Mouse (Mus musculus): ENCODE measurements around the gene Pex10. TPM values are rescaled to one million over a fixed set of nuclear protein-coding genes. Genes with fewer than 3 reads are reported as not detected.

The Pex10 gene
- polyA plus RNA-seq, 2 experiments = 1.7 to 6.8 TPM

DNA sequence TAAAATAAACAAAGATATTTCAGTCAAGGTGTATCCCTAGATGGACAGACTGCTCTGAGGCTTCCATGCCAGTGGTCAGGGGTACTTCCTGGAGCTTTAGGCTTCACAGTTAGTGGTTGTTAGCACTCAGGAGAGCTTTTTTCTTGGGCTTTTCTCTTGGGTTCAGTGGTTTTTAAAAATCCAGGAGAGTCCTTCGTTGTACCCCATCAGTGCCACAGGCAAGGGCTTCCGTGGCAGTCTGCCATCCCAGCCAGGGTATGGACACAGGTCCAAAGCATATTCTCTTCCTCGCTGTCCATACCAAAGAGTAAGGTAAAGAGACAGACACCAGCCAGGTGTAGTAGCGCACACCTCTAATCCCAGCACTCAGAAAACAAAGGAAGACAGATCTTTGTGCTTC, 23.3 kb downstream of the Pex10 start:
- Histone ChIP-seq H3K27ac (no peak overlapping the region), H3K36me3 (replicated peaks; ENCODE audit: control insufficient read depth, insufficient read depth, low read depth) (no peaks in the 10 kb centered on the region), H3K27me3 (ENCODE audit: control insufficient read depth, insufficient read depth, low read length) (no peaks in the 10 kb centered on the region), H3K9me3 (ENCODE audit: control insufficient read depth, low read length) (no peaks in the 10 kb centered on the region), H3K4me3 (ENCODE audit: insufficient read depth in 1 of 2, low read depth in 2 of 2, low read length in 2 of 2) (no peak overlapping the region), H3K4me2 (ENCODE audit: low read depth) (no peak overlapping the region), H3K9ac (replicated peaks) (no peak overlapping the region), H3K4me1 (replicated peaks; ENCODE audit: control insufficient read depth in 2 of 2, insufficient read depth in 2 of 2, low read length in 1 of 2) (peaks cover 9 to 10% of the 10 kb centered on the region in 2 experiments)
- no peak for ATAC-seq (ENCODE audit: insufficient read depth)
- no peak for DNase-seq (ENCODE audit: low read depth in 3 of 3, low spot score in 3 of 3)
- 78% methylated on average over 4 of the region's 4 CpGs for WGBS (ENCODE audit: insufficient replicate concordance)
- TF ChIP-seq EP300 (IDR thresholded peaks at IDR 0.05; ENCODE audit: low read depth) (no peak), CTCF (IDR thresholded peaks at IDR 0.05; ENCODE audit: low read depth) (no peak)

DNA sequence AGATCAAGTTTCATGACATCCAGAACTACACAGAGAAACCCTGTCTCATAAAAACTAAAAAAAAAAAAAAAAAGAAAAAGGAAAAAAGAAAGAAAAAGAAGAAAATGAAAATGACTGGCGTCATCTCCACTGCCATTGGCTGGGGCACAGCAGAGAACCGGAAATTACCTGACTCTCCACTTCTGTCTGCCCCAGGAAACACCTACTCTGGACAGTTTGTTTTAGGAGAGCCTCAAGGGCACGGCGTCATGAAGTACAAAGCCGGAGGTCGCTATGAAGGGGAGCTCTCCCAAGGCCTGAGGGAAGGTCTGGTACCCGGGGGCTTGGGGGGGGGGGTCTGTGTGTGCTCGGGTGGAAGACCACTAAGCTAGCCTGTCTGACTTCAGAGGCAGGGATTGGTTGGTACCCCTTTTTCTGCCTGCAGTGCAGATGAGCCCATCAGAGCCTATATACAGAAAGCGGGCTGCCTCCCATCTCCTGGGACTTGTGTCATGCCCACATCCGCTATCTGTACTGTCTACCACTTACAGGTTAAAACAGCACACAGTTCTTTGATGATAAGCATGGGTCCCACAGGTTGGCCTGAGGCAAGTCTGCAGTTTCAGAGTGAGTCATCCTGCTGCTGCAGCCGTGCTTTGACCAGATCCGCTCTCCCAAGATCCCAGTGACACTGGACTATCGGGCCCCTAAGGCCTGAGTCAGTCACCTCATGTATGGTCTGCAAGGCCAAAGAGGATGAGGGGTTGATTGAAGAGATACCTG, 24.1 kb downstream of the Pex10 start:
- no peak for ATAC-seq (ENCODE audit: insufficient read depth)
- TF ChIP-seq EP300 (IDR thresholded peaks at IDR 0.05; ENCODE audit: low read depth) (no peak), CTCF (IDR thresholded peaks at IDR 0.05; ENCODE audit: low read depth) (no peak)
- 81% methylated on average over 13 of the region's 13 CpGs for WGBS (ENCODE audit: insufficient replicate concordance)

DNA sequence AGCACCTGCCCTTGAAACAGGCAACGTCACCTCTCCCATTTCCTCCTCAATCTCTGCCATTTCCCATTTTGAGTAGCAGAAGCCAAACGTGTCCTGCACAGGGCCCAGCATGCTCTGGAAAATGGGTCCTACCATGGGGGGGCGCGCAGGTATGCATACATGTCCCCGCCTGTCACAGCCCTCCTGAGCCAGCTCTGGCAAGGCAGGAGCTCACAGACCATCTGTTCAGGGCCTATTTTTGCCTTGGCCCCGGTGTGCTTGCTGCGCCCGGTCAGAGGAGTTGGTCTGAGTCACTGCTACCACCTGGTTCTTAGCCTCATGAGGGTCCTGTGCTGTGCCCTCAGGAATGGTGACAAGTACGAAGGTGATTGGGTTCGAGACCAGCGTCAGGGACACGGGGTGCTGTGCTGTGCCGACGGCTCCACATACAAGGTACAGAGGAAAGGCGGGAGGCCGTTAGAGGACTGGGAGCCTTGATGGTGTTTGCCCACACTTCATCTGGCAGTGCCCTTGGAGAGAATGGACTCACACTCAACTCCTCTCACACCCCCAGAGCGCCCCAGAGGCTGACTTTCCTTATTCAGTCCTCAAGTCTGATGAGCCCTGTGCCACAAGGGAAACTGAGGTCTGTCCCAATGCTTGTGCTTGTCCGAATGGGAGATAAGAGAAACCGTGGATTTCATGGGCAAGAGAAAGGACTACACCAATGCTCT, 26.1 kb downstream of the Pex10 start:
- ATAC-seq (ENCODE audit: insufficient read depth) = no peak
- 76% methylated on average over 19 of the region's 19 CpGs for WGBS (ENCODE audit: insufficient replicate concordance)

More for the DNA sequence above, 24.1 kb downstream of the Pex10 start:
- H3K27me3 ChIP-seq (ENCODE audit: control insufficient read depth, insufficient read depth, low read length) = no peaks in the 10 kb centered on the region
- no peak for DNase-seq (ENCODE audit: low read depth in 3 of 3, low spot score in 3 of 3)
- H3K9me3 ChIP-seq (ENCODE audit: control insufficient read depth, low read length) = no peaks in the 10 kb centered on the region
- H3K9ac ChIP-seq (replicated peaks) = no peak overlapping the region
- H3K4me1 ChIP-seq (replicated peaks; ENCODE audit: control insufficient read depth in 2 of 2, insufficient read depth in 2 of 2, low read length in 1 of 2) = peaks cover 7 to 8% of the 10 kb centered on the region in 2 experiments
- no peak overlapping the region for H3K4me3 ChIP-seq (ENCODE audit: insufficient read depth in 1 of 2, low read depth in 2 of 2, low read length in 2 of 2)
- no peak overlapping the region for H3K27ac ChIP-seq
- no peaks in the 10 kb centered on the region for H3K36me3 ChIP-seq (replicated peaks; ENCODE audit: control insufficient read depth, insufficient read depth, low read depth)
- H3K4me2 ChIP-seq (ENCODE audit: low read depth) = no peak overlapping the region

DNA sequence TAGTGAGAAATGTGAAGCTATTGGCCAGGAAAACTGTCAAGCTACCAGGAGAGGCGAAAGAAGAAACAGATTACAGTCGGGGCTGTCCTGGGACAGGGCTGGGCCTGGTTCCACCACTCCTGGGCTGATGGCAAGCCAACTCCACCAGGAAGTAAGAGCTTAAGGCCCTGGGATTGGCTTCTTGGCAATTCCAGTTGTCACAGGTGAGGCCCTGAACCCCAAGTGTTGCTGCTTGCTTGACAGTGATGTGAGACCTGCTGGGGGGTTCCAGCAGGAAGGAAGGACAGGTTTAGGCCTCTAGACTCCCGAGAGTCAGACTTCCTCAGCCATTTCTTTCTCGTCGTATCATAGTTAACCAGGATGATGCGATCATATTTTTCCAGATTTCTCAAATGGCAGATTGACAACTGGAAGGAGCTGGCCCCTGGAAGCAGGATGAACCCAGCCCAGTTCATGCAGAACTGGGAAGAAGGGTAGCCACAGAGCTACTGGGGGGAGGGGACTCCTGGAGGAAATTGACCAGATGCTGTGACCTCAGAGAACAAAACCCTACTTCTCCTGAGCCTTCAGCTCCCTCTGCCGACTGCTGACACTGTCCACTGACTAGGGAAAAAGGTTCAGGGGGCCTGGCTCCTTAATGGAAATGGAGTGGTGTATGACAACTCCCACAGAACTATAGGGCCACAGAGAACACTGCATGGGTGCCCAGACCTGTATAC, 26.8 kb downstream of the Pex10 start:
- H3K9me3 ChIP-seq (ENCODE audit: control insufficient read depth, low read length) = no peaks in the 10 kb centered on the region
- no peak overlapping the region for H3K4me3 ChIP-seq (ENCODE audit: insufficient read depth in 1 of 2, low read depth in 2 of 2, low read length in 2 of 2)
- DNase-seq (ENCODE audit: low read depth in 3 of 3, low spot score in 3 of 3) (no peak), ATAC-seq (ENCODE audit: insufficient read depth) (no peak)
- no peak overlapping the region for H3K27ac ChIP-seq
- H3K27me3 ChIP-seq (ENCODE audit: control insufficient read depth, insufficient read depth, low read length) = no peaks in the 10 kb centered on the region
- no peaks in the 10 kb centered on the region for H3K36me3 ChIP-seq (replicated peaks; ENCODE audit: control insufficient read depth, insufficient read depth, low read depth)
- H3K4me1 ChIP-seq (replicated peaks; ENCODE audit: control insufficient read depth in 2 of 2, insufficient read depth in 2 of 2, low read length in 1 of 2) = no peaks in the 10 kb centered on the region
- H3K4me2 ChIP-seq (ENCODE audit: low read depth) = no peak overlapping the region
- H3K9ac ChIP-seq (replicated peaks) = no peak overlapping the region
- TF ChIP-seq EP300 (IDR thresholded peaks at IDR 0.05; ENCODE audit: low read depth) (no peak), CTCF (IDR thresholded peaks at IDR 0.05; ENCODE audit: low read depth) (no peak)
- 53% methylated on average over 7 of the region's 7 CpGs for WGBS (ENCODE audit: insufficient replicate concordance)

More for the DNA sequence above, 26.1 kb downstream of the Pex10 start:
- Histone ChIP-seq H3K9me3 (ENCODE audit: control insufficient read depth, low read length) (no peaks in the 10 kb centered on the region), H3K4me3 (ENCODE audit: insufficient read depth in 1 of 2, low read depth in 2 of 2, low read length in 2 of 2) (no peak overlapping the region), H3K27me3 (ENCODE audit: control insufficient read depth, insufficient read depth, low read length) (no peaks in the 10 kb centered on the region), H3K9ac (replicated peaks) (no peak overlapping the region), H3K27ac (no peak overlapping the region), H3K4me2 (ENCODE audit: low read depth) (no peak overlapping the region), H3K4me1 (replicated peaks; ENCODE audit: control insufficient read depth in 2 of 2, insufficient read depth in 2 of 2, low read length in 1 of 2) (no peaks in the 10 kb centered on the region), H3K36me3 (replicated peaks; ENCODE audit: control insufficient read depth, insufficient read depth, low read depth) (no peaks in the 10 kb centered on the region)
- no peak for DNase-seq (ENCODE audit: low read depth in 3 of 3, low spot score in 3 of 3)
- TF ChIP-seq EP300 (IDR thresholded peaks at IDR 0.05; ENCODE audit: low read depth) (no peak), CTCF (IDR thresholded peaks at IDR 0.05; ENCODE audit: low read depth) (no peak)

DNA sequence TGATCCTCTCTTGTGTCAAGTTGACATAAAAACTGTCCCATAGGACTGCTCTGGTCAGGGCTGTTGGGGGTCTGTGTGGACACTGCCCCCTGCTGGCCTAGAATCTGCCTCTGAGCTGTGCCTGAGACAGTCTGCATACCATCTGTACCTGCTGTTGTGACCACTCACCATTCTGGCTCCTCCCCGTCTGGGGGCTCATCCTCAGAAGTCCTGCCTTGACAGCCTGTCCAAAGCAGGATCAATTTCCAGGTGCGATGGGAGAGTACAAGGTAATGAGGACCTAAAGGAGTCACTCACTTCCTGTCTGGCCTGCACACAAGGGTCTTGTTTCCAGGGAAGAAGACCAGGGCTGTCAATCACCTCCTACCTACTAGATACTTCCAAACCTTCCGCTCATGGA, 27.7 kb downstream of the Pex10 start:
- peak; percentile 56 for ATAC-seq (ENCODE audit: insufficient read depth)
- TF ChIP-seq CTCF (IDR thresholded peaks at IDR 0.05; ENCODE audit: low read depth) = peak; percentile 88
- no peak for TF ChIP-seq EP300 (IDR thresholded peaks at IDR 0.05; ENCODE audit: low read depth)

More for the DNA sequence above, 27.7 kb downstream of the Pex10 start:
- no peak overlapping the region for H3K9ac ChIP-seq (replicated peaks)
- WGBS (ENCODE audit: insufficient replicate concordance) = 47% methylated on average over 3 of the region's 3 CpGs
- peak in 1 of 3 experiments; percentile 31 for DNase-seq (ENCODE audit: low read depth in 3 of 3, low spot score in 3 of 3)
- no peak overlapping the region for H3K27ac ChIP-seq
- no peak overlapping the region for H3K4me3 ChIP-seq (ENCODE audit: insufficient read depth in 1 of 2, low read depth in 2 of 2, low read length in 2 of 2)
- no peak overlapping the region for H3K4me2 ChIP-seq (ENCODE audit: low read depth)
- H3K9me3 ChIP-seq (ENCODE audit: control insufficient read depth, low read length) = no peaks in the 10 kb centered on the region
- no peaks in the 10 kb centered on the region for H3K4me1 ChIP-seq (replicated peaks; ENCODE audit: control insufficient read depth in 2 of 2, insufficient read depth in 2 of 2, low read length in 1 of 2)
- H3K36me3 ChIP-seq (replicated peaks; ENCODE audit: control insufficient read depth, insufficient read depth, low read depth) = no peaks in the 10 kb centered on the region
- H3K27me3 ChIP-seq (ENCODE audit: control insufficient read depth, insufficient read depth, low read length) = no peaks in the 10 kb centered on the region
